Mouse (Mus musculus): Measurements from ENCODE around the gene Gkap1. TPM values are rescaled to one million over a fixed set of nuclear protein-coding genes. Genes with fewer than 3 reads are reported as not detected.
A peak's percentile ranks its signal among the peaks of the same experiment; 100 is the strongest.

Gene Gkap1
- total RNA-seq, 4 experiments from 2014 or later: 44.8 to 74.5 (median 52.1) TPM

- no peak for DNase-seq
Observed at GRCm38 (mm10) chr13:58197981-58198640, 77.4 kb downstream of the Gkap1 start.

GRCm38 (mm10) chr13:58197211-58197610, 78.3 kb downstream of the Gkap1 start:
- DNase-seq: no peak

GRCm38 (mm10) chr13:58194908-58195307, 80.6 kb downstream of the Gkap1 start:
- DNase-seq: no peak

- no peak for DNase-seq
Observed at GRCm38 (mm10) chr13:58193221-58193620, 82.3 kb downstream of the Gkap1 start.

GRCm38 (mm10) chr13:58192146-58192545, 83.4 kb downstream of the Gkap1 start:
- no peak for DNase-seq

GRCm38 (mm10) chr13:58191516-58191915, 84.0 kb downstream of the Gkap1 start:
- no peak for DNase-seq

- DNase-seq: no peak
Observed at GRCm38 (mm10) chr13:58189473-58189872, 86.0 kb downstream of the Gkap1 start.

GRCm38 (mm10) chr13:58188412-58188811, 87.1 kb downstream of the Gkap1 start:
- DNase-seq: peak; percentile 53

- no peak for DNase-seq
Observed at GRCm38 (mm10) chr13:58187751-58188150, 87.7 kb downstream of the Gkap1 start.

GRCm38 (mm10) chr13:58186281-58186680, 89.2 kb downstream of the Gkap1 start:
- no peak for DNase-seq

- DNase-seq: peak; percentile 26
Observed at GRCm38 (mm10) chr13:58184111-58184510, 91.4 kb downstream of the Gkap1 start.

Small RNA genes within 50 kb of the gene (microRNA-seq; reads per million reads assigned to microRNA genes)
- 0 reads per million in 2 experiments for gene Mir6369

Other genes starting within 250 kb of the Gkap1 start
- gene Klhl3, start 162.1 kb downstream of the Gkap1 start, total RNA-seq (2022): 1 to 10 TPM; 1.1 to 4.2 (median 3.2) TPM
- 100 to 1,000 TPM; 104 to 131 (median 119) TPM for gene Hnrnpa0, start 147.1 kb downstream of the Gkap1 start, total RNA-seq (2022)
- gene Idnk, start 118.0 kb downstream of the Gkap1 start, total RNA-seq (2022): 10 to 100 TPM; 59.2 to 71.4 (median 63.6) TPM
- 100 to 1,000 TPM in 3 of 4 experiments, 10 to 100 TPM in 1; 97.7 to 135 (median 106) TPM for gene Ubqln1, start 60.0 kb downstream of the Gkap1 start, total RNA-seq (2022)
- 1 to 10 TPM in 3 of 4 experiments, under 1 TPM in 1; 0.55 to 3.4 (median 2.0) TPM for gene Kif27, start 83.4 kb upstream of the Gkap1 start, total RNA-seq (2022)
- 10 to 100 TPM; 27.5 to 36.5 (median 31.9) TPM for gene 2210016F16Rik, start 109.5 kb upstream of the Gkap1 start, total RNA-seq (2022)
- gene Rmi1, start 126.5 kb upstream of the Gkap1 start, total RNA-seq (2022): 10 to 100 TPM; 17.8 to 23.5 (median 21.6) TPM
- gene Hnrnpk, start 127.6 kb upstream of the Gkap1 start, total RNA-seq (2022): 100 to 1,000 TPM; 695 to 896 (median 793) TPM